Mouse (Mus musculus): Measurements from ENCODE around the gene Gm20518. TPM values are rescaled to one million over a fixed set of nuclear protein-coding genes. Genes with fewer than 3 reads are reported as not detected.

The Gm20518 gene
- polyA plus RNA-seq, 1 experiment from 2014 or later = 0.66 TPM

GRCm38 (mm10) chr16:17812120-17812519 lies 79.4 kb downstream of the Gm20518 start:
- H3K27me3 ChIP-seq = peaks cover 71% of the 10 kb centered on the region
- H3K9ac ChIP-seq = no peak overlapping the region
- H3K36me3 ChIP-seq = no peaks in the 10 kb centered on the region
- H3K4me1 ChIP-seq = peaks cover 30% of the 10 kb centered on the region
- no peak overlapping the region for H3K4me2 ChIP-seq (replicated peaks)
- H3K9me3 ChIP-seq (replicated peaks) = no peaks in the 10 kb centered on the region
- H3K4me3 ChIP-seq = no peak overlapping the region
- no peak overlapping the region for H3K27ac ChIP-seq
- ATAC-seq (ENCODE audit: low FRiP score) = no peak
- WGBS = 9% methylated on average over 5 of the region's 5 CpGs

GRCm38 (mm10) chr16:17809711-17810110 lies 81.8 kb downstream of the Gm20518 start:
- Histone ChIP-seq H3K27ac (peak overlapping the region; percentile 50), H3K4me2 (replicated peaks) (no peak overlapping the region), H3K4me3 (no peak overlapping the region), H3K9ac (no peak overlapping the region), H3K4me1 (peaks cover 46% of the 10 kb centered on the region), H3K9me3 (replicated peaks) (no peaks in the 10 kb centered on the region), H3K27me3 (peaks cover 73% of the 10 kb centered on the region), H3K36me3 (no peaks in the 10 kb centered on the region)
- 20% methylated on average over 7 of the region's 7 CpGs for WGBS
- ATAC-seq (ENCODE audit: low FRiP score) = no peak

DNA sequence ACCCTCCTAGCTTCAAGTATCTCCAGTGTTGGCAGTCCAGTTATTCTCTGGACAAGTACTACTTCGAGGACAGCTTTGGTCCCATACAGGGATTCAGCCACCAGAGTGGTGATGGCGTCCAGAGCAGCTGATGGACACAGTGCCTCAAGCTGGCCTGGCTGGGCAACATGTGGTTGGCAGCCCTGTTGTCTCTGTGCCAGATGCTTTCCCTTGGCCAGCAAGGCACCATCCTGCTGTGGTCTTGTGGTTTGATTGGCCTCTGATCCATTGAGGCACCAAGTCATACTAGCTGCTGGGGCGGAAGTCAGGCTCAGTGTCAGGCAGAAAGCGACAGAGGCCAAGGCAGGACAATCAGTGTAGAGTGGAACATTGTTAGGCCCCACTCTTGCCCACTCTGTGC lies 82.3 kb downstream of the Gm20518 start:
- 82% methylated on average over 4 of the region's 4 CpGs for WGBS
- no peaks in the 10 kb centered on the region for H3K36me3 ChIP-seq
- peaks cover 74% of the 10 kb centered on the region for H3K27me3 ChIP-seq
- no peak overlapping the region for H3K4me3 ChIP-seq
- ATAC-seq (ENCODE audit: low FRiP score) = no peak
- peaks cover 52% of the 10 kb centered on the region for H3K4me1 ChIP-seq
- H3K4me2 ChIP-seq (replicated peaks) = no peak overlapping the region
- no peaks in the 10 kb centered on the region for H3K9me3 ChIP-seq (replicated peaks)
- no peak overlapping the region for H3K27ac ChIP-seq
- no peak overlapping the region for H3K9ac ChIP-seq

DNA sequence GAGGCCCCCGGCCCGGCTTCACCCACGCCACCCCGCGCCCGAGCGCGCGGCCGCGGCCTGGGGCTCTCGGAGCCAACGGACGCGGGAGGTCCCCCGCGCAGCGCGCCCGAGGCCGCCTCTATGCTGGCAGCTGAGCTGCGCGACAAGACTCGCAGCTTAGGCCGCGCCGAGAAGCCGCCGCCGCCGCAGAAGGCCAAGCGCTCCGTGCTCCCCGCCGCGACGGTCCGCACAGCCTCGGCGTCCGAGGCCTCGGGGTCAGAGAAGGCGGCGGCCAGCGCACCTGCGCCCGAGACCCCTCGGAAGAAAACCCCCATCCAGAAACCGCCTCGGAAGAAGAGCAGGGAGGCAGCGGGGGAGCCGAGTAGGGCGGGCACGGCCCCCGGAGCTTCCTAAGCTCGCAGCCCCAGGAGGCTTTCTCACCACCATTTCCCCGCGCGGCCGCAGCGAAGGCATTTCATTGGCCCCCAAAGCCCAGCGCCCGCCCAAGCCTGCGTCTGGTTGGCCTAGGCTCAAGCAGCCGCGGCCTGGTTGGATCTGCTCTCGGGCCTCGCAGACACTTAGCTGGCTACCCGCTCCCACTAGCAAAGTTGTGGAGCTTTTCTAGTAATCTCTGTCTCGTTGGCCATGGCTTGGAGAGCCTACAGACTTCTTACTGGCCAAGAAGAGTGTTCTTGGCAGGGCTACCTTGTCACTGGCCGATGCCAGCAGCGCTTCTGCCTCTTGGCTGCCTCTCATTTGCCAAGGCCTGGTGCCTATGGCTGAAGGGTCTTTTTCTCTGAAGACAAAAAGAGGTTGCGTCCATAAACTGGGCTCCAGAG lies 84.1 kb downstream of the Gm20518 start:
- H3K9ac ChIP-seq = peak overlapping the region; percentile 76
- peaks cover 75% of the 10 kb centered on the region for H3K27me3 ChIP-seq
- H3K4me2 ChIP-seq (replicated peaks) = peak overlapping the region; percentile 92
- peaks cover 69% of the 10 kb centered on the region for H3K4me1 ChIP-seq
- H3K9me3 ChIP-seq (replicated peaks) = no peaks in the 10 kb centered on the region
- WGBS = 3% methylated on average over 73 of the region's 73 CpGs
- H3K4me3 ChIP-seq = peak overlapping the region; percentile 54
- H3K36me3 ChIP-seq = no peaks in the 10 kb centered on the region
- ATAC-seq (ENCODE audit: low FRiP score) = peak; percentile 89
- H3K27ac ChIP-seq = peak overlapping the region; percentile 76

GRCm38 (mm10) chr16:17806581-17807191 lies 84.8 kb downstream of the Gm20518 start:
- H3K4me1 ChIP-seq = peaks cover 76% of the 10 kb centered on the region
- H3K9ac ChIP-seq = peak overlapping the region; percentile 76
- WGBS = 2% methylated on average over 45 of the region's 50 CpGs
- H3K27ac ChIP-seq = peak overlapping the region; percentile 76
- peak; percentile 44 for ATAC-seq (ENCODE audit: low FRiP score)
- H3K9me3 ChIP-seq (replicated peaks) = no peaks in the 10 kb centered on the region
- H3K36me3 ChIP-seq = no peaks in the 10 kb centered on the region
- H3K4me2 ChIP-seq (replicated peaks) = peak overlapping the region; percentile 92
- peaks cover 82% of the 10 kb centered on the region for H3K27me3 ChIP-seq
- peak overlapping the region; percentile 54 for H3K4me3 ChIP-seq

DNA sequence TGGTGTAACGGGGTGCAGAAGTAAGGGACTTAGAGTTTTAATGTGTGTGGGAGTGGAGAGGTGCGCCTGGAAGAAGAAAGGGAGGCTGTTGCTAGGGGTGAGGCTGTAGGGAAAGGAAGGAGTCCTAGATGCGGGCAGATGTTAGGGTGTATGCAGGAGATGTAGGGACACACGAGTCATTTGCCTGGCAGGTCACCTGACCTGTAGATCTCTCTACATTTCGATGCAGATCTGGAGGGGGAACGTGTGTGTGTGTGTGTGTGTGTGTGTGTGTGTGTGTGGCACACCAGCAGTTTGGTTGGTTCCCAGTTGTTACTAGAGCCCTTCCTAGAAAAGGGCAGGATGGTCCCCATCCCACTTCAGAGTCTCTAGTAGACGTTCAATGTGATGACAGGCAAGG lies 86.5 kb downstream of the Gm20518 start:
- no peak overlapping the region for H3K9ac ChIP-seq
- no peak for ATAC-seq (ENCODE audit: low FRiP score)
- no peaks in the 10 kb centered on the region for H3K9me3 ChIP-seq (replicated peaks)
- H3K4me1 ChIP-seq = peaks cover 73% of the 10 kb centered on the region
- 14% methylated on average over 7 of the region's 7 CpGs for WGBS
- H3K27ac ChIP-seq = no peak overlapping the region
- H3K4me2 ChIP-seq (replicated peaks) = peak overlapping the region; percentile 52
- H3K4me3 ChIP-seq = peak overlapping the region; percentile 29
- H3K36me3 ChIP-seq = no peaks in the 10 kb centered on the region
- H3K27me3 ChIP-seq = peaks cover 89% of the 10 kb centered on the region

GRCm38 (mm10) chr16:17804449-17804912 lies 87.0 kb downstream of the Gm20518 start:
- Histone ChIP-seq H3K27me3 (peaks cover 91% of the 10 kb centered on the region), H3K9me3 (replicated peaks) (no peaks in the 10 kb centered on the region), H3K27ac (no peak overlapping the region), H3K9ac (0 out of 2 replicates have a peak overlapping the region, but pooled peaks have one; percentile 41), H3K36me3 (no peaks in the 10 kb centered on the region), H3K4me3 (peak overlapping the region; percentile 29), H3K4me2 (replicated peaks) (peak overlapping the region; percentile 52), H3K4me1 (peaks cover 69% of the 10 kb centered on the region)
- ATAC-seq (ENCODE audit: low FRiP score) = 0 out of 2 replicates have a peak, but pooled peaks have one; percentile 6
- 2% methylated on average over 31 of the region's 33 CpGs for WGBS

- Histone ChIP-seq H3K4me2 (replicated peaks) (peak overlapping the region; percentile 55), H3K4me1 (peaks cover 66% of the 10 kb centered on the region), H3K27ac (no peak overlapping the region), H3K36me3 (no peaks in the 10 kb centered on the region), H3K9ac (peak overlapping the region; percentile 29), H3K9me3 (replicated peaks) (no peaks in the 10 kb centered on the region), H3K4me3 (peak overlapping the region; percentile 31), H3K27me3 (peaks cover 92% of the 10 kb centered on the region)
- WGBS = 10% methylated on average over 33 of the region's 33 CpGs
- no peak for ATAC-seq (ENCODE audit: low FRiP score)
Measured at GRCm38 (mm10) chr16:17803675-17804448, 87.6 kb downstream of the Gm20518 start.

DNA sequence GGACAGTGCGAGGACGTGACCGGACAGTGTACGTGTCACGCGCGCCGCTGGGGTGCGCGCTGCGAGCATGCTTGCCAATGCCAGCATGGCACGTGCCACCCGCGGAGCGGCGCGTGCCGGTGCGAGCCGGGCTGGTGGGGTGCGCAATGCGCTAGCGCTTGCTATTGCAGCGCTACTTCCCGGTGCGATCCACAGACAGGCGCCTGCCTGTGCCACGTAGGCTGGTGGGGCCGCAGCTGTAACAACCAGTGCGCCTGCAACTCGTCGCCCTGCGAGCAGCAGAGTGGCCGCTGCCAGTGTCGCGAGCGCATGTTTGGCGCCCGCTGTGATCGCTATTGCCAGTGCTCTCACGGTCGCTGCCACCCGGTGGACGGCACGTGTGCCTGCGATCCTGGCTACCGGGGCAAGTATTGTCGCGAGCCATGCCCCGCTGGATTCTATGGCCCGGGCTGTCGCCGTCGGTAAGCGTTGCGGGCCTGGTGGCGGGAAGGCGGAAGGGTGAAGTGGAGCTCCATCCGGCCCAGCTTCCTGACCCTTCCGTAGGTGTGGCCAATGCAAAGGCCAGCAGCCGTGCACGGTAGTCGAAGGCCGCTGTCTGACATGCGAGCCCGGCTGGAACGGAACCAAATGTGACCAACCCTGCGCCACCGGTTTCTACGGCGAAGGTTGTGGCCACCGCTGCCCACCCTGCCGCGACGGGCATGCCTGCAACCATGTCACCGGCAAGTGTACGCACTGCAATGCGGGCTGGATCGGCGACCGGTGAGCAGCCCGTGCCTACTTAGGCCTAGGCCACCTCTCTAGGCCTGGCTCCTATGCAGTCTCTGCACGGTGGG lies 88.4 kb downstream of the Gm20518 start:
- no peaks in the 10 kb centered on the region for H3K9me3 ChIP-seq (replicated peaks)
- no peak for ATAC-seq (ENCODE audit: low FRiP score)
- H3K4me1 ChIP-seq = peaks cover 69% of the 10 kb centered on the region
- 2% methylated on average over 83 of the region's 83 CpGs for WGBS
- peak overlapping the region; percentile 29 for H3K9ac ChIP-seq
- peaks cover 94% of the 10 kb centered on the region for H3K27me3 ChIP-seq
- no peaks in the 10 kb centered on the region for H3K36me3 ChIP-seq
- H3K27ac ChIP-seq = no peak overlapping the region
- peak overlapping the region; percentile 31 for H3K4me3 ChIP-seq
- H3K4me2 ChIP-seq (replicated peaks) = peak overlapping the region; percentile 55

DNA sequence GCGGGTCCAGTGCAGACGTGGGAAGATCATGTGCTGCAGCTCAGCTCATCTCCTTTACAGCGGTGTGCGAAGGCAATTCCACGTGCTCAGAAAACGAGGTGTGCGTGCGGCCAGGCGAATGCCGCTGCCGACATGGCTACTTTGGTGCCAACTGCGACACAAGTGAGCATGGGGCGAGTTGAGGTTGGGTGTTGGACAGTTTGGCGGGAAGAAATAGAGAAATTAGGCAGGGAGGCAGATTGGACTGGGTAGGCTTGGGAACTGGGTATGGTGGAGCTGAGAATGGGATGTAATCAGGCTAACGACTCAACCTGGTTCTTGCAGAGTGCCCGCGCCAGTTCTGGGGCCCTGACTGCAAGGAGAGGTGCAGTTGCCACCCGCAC lies 89.0 kb downstream of the Gm20518 start:
- WGBS = 8% methylated on average over 18 of the region's 18 CpGs
- ATAC-seq (ENCODE audit: low FRiP score) = no peak
- peak overlapping the region; percentile 29; the same call in 1 of the 2 replicates for H3K9ac ChIP-seq

GRCm38 (mm10) chr16:17801777-17802455 lies 89.6 kb downstream of the Gm20518 start:
- Histone ChIP-seq H3K4me2 (replicated peaks) (peak overlapping the region; percentile 55; the same call in 1 of the 2 replicates), H3K9me3 (replicated peaks) (no peaks in the 10 kb centered on the region), H3K27me3 (peaks cover 99% of the 10 kb centered on the region), H3K27ac (no peak overlapping the region), H3K36me3 (no peaks in the 10 kb centered on the region), H3K9ac (no peak overlapping the region), H3K4me1 (peaks cover 65% of the 10 kb centered on the region), H3K4me3 (no peak overlapping the region)
- no peak for ATAC-seq (ENCODE audit: low FRiP score)
- 10% methylated on average over 7 of the region's 7 CpGs for WGBS

More for the DNA sequence above, 89.0 kb downstream of the Gm20518 start:
- Histone ChIP-seq H3K4me3 (peak overlapping the region; percentile 31), H3K36me3 (no peaks in the 10 kb centered on the region), H3K27ac (no peak overlapping the region), H3K27me3 (peaks cover 95% of the 10 kb centered on the region), H3K9me3 (replicated peaks) (no peaks in the 10 kb centered on the region), H3K4me2 (replicated peaks) (peak overlapping the region; percentile 55), H3K4me1 (peaks cover 65% of the 10 kb centered on the region)

Data from hindbrain, embryonic 12.5 days (tissue).